Mouse (Mus musculus) olfactory bulb, adult 2 months (tissue): ENCODE data around the gene Rgs7.

ENCODE experiments used
- CTCF ChIP-seq: fragments of 200-500 bp; IDR thresholded peaks from 2 replicates; pipeline ENCODE4 v1.5.1; 2012; ENCODE audit warnings: low read depth, mild to moderate bottlenecking, low read length, moderate library complexity; ENCODE audit not compliant: insufficient read depth
- POLR2A ChIP-seq: fragments of 200-500 bp; IDR thresholded peaks from 2 replicates; pipeline ENCODE4 v1.6.1; 2012; ENCODE audit warnings: mild to moderate bottlenecking, low read depth, low read length, moderate library complexity; ENCODE audit not compliant: insufficient read depth

DNA sequence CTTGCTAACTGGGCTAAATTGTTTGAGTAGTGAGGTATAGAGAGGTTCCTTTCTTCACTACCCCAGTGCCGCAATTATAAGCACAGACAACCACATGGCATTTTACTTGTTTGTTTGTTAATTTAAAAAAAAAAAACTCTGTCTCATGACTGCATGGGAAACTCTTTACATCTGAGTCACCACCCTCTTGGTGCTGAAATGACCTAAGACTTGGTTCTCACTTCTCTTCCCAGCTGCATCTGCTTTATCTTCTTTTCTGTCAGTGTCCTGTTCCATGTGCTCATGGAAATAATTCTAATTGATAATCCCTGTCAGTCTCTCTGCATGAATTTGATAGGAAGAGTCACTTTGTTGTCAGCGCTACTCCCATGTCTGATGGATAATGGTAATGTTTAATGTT lies 272.7 kb downstream of the Rgs7 start:
- TF ChIP-seq POLR2A (no peak), CTCF (no peak)
